Mouse (Mus musculus) forebrain, embryonic 11.5 days (tissue): ENCODE results near the gene Gpatch4. TPM values are rescaled to one million over a fixed set of nuclear protein-coding genes. Genes with fewer than 3 reads are reported as not detected.

Experiments used
- ATAC-seq: fragments of 200-750 bp; cut with Nextera tagmentation; replicated peaks from 2 replicates; pipeline ENCODE4 v1.8.0; 2017; ENCODE audit warnings: moderate TSS enrichment; ENCODE audit not compliant: low FRiP score
- DNase-seq: peaks from one replicate; pipeline ENCODE4 v3.0.0-alpha.2; 2017; ENCODE audit warnings: low spot score
- H3K27ac ChIP-seq: fragments of 300-500 bp; sonication (generic); 2 replicates; pipeline ENCODE4 v1.5.1; 2014; ENCODE audit warnings: low read depth, low read length
- H3K27me3 ChIP-seq: fragments of 300-500 bp; sonication (generic); 2 replicates; pipeline ENCODE4 v1.6.1; 2014; ENCODE audit warnings: mild to moderate bottlenecking, low read length, mixed read lengths; ENCODE audit not compliant: control insufficient read depth, insufficient read depth
- H3K36me3 ChIP-seq: fragments of 300-500 bp; sonication (generic); 2 replicates; pipeline ENCODE4 v1.6.1; 2014; ENCODE audit warnings: mild to moderate bottlenecking, low read length, moderate library complexity, mixed read lengths; ENCODE audit not compliant: control insufficient read depth, insufficient read depth
- H3K4me1 ChIP-seq: fragments of 300-500 bp; sonication (generic); replicated peaks from 2 replicates; pipeline ENCODE4 v1.6.1; 2014; ENCODE audit warnings: low read length, mixed read lengths; ENCODE audit not compliant: control insufficient read depth, insufficient read depth
- H3K4me2 ChIP-seq: fragments of 300-500 bp; sonication (generic); 2 replicates; pipeline ENCODE4 v1.6.1; 2014; ENCODE audit warnings: low read depth, mild to moderate bottlenecking, low read length, moderate library complexity, mixed read lengths; ENCODE audit not compliant: severe bottlenecking
- H3K4me3 ChIP-seq: fragments of 300-500 bp; sonication (generic); 2 replicates; pipeline ENCODE4 v1.5.1; 2014; ENCODE audit warnings: low read depth, low read length
- H3K9ac ChIP-seq: fragments of 300-500 bp; sonication (generic); 2 replicates; pipeline ENCODE4 v1.6.1; 2014; ENCODE audit warnings: low read length
- H3K9me3 ChIP-seq: fragments of 300-500 bp; sonication (generic); 2 replicates; pipeline ENCODE4 v1.6.1; 2016; ENCODE audit warnings: low read length, mixed read lengths; ENCODE audit not compliant: control insufficient read depth
- WGBS: fragments of 180-500 bp; shearing (Covaris S2); extraction: QIAGEN DNeasy Blood & Tissue Kit; methylation state at CpG from one replicate; pipeline ENCODE4 v1.1.7; 2014; 5-methylcytosine and 5-hydroxymethylcytosine counted together
- polyA plus RNA-seq: library from polyadenylated mRNA; unstranded; fragments of >200 nt; fragmentation: Nextera tagmentation; extraction: Ambion mirVana; gene quantifications from 2 replicates; pipeline ENCODE4 v1.2.1, GENCODE M21; 2014

Gpatch4 gene
- polyA plus RNA-seq, 1 experiment from 2014 or later: 32.8 TPM

GRCm38 (mm10) chr3:88082224-88082618 is 39.3 kb downstream of the Gpatch4 start:
- Histone ChIP-seq H3K27me3 (no peaks in the 10 kb centered on the region), H3K9me3 (no peaks in the 10 kb centered on the region), H3K9ac (peak overlapping the region; percentile 69), H3K4me3 (peak overlapping the region; percentile 68), H3K27ac (no peak overlapping the region), H3K4me1 (peaks cover 3% of the 10 kb centered on the region; the same call in 1 of the 2 replicates), H3K4me2 (peak overlapping the region; percentile 74), H3K36me3 (no peaks in the 10 kb centered on the region)
- DNase-seq: no peak
- 2% methylated on average over 13 of the region's 13 CpGs for WGBS
- peak; percentile 53 for ATAC-seq

GRCm38 (mm10) chr3:88082663-88083062 is 39.8 kb downstream of the Gpatch4 start:
- H3K9me3 ChIP-seq: no peaks in the 10 kb centered on the region
- WGBS: 19% methylated on average over 4 of the region's 4 CpGs
- H3K27ac ChIP-seq: no peak overlapping the region
- H3K4me2 ChIP-seq: peak overlapping the region; percentile 74
- no peaks in the 10 kb centered on the region for H3K27me3 ChIP-seq
- peaks cover 3% of the 10 kb centered on the region; the same call in 1 of the 2 replicates for H3K4me1 ChIP-seq
- ATAC-seq (0 out of 2 replicates have a peak, but pooled peaks have one; percentile 55), DNase-seq (no peak)
- no peaks in the 10 kb centered on the region for H3K36me3 ChIP-seq
- peak overlapping the region; percentile 69 for H3K9ac ChIP-seq
- peak overlapping the region; percentile 68 for H3K4me3 ChIP-seq

- Histone ChIP-seq H3K4me3 (no peak overlapping the region), H3K27me3 (no peaks in the 10 kb centered on the region), H3K4me1 (peaks cover 3% of the 10 kb centered on the region; the same call in 1 of the 2 replicates), H3K36me3 (no peaks in the 10 kb centered on the region), H3K27ac (no peak overlapping the region), H3K9me3 (no peaks in the 10 kb centered on the region), H3K9ac (no peak overlapping the region), H3K4me2 (no peak overlapping the region)
- WGBS: 93% methylated on average over 2 of the region's 2 CpGs
- DNase-seq (no peak), ATAC-seq (no peak)
Observed at GRCm38 (mm10) chr3:88084001-88084400, 41.1 kb downstream of the Gpatch4 start.

GRCm38 (mm10) chr3:88085459-88085858 is 42.6 kb downstream of the Gpatch4 start:
- H3K36me3 ChIP-seq: no peaks in the 10 kb centered on the region
- H3K9me3 ChIP-seq: no peaks in the 10 kb centered on the region
- no peak overlapping the region for H3K4me3 ChIP-seq
- H3K27me3 ChIP-seq: no peaks in the 10 kb centered on the region
- no peak overlapping the region for H3K27ac ChIP-seq
- DNase-seq: no peak
- no peak overlapping the region for H3K9ac ChIP-seq
- H3K4me1 ChIP-seq: peaks cover 3% of the 10 kb centered on the region; the same call in 1 of the 2 replicates
- H3K4me2 ChIP-seq: no peak overlapping the region
- 96% methylated on average over 5 of the region's 9 CpGs for WGBS
- no peak for ATAC-seq

- no peak overlapping the region for H3K4me3 ChIP-seq
- H3K27me3 ChIP-seq: no peaks in the 10 kb centered on the region
- H3K27ac ChIP-seq: no peak overlapping the region
- DNase-seq (no peak), ATAC-seq (no peak)
- H3K36me3 ChIP-seq: peaks cover 5% of the 10 kb centered on the region
- H3K4me1 ChIP-seq: peaks cover under 1% of the 10 kb centered on the region; the same call in 1 of the 2 replicates
- H3K9me3 ChIP-seq: no peaks in the 10 kb centered on the region
- WGBS: 63% methylated on average over 1 of the region's 1 CpGs
- no peak overlapping the region for H3K9ac ChIP-seq
- no peak overlapping the region for H3K4me2 ChIP-seq
Observed at GRCm38 (mm10) chr3:88087688-88088087, 44.8 kb downstream of the Gpatch4 start.

- no peak overlapping the region for H3K27ac ChIP-seq
- no peak overlapping the region for H3K9ac ChIP-seq
- peaks cover 11% of the 10 kb centered on the region for H3K36me3 ChIP-seq
- 98% methylated on average over 7 of the region's 7 CpGs for WGBS
- H3K9me3 ChIP-seq: no peaks in the 10 kb centered on the region
- no peak overlapping the region for H3K4me2 ChIP-seq
- ATAC-seq: no peak
- H3K4me1 ChIP-seq: no peaks in the 10 kb centered on the region
- no peaks in the 10 kb centered on the region for H3K27me3 ChIP-seq
- H3K4me3 ChIP-seq: no peak overlapping the region
- DNase-seq: no peak
Observed at GRCm38 (mm10) chr3:88090106-88090505, 47.2 kb downstream of the Gpatch4 start.

GRCm38 (mm10) chr3:88090616-88091015 is 47.7 kb downstream of the Gpatch4 start:
- peaks cover 11% of the 10 kb centered on the region for H3K36me3 ChIP-seq
- 94% methylated on average over 6 of the region's 6 CpGs for WGBS

GRCm38 (mm10) chr3:88094126-88094525 is 51.2 kb downstream of the Gpatch4 start:
- DNase-seq (no peak), ATAC-seq (no peak)
- peaks cover 13% of the 10 kb centered on the region for H3K36me3 ChIP-seq
- H3K4me1 ChIP-seq: no peaks in the 10 kb centered on the region
- H3K4me2 ChIP-seq: no peak overlapping the region
- no peak overlapping the region for H3K4me3 ChIP-seq
- 87% methylated on average over 5 of the region's 5 CpGs for WGBS
- no peak overlapping the region for H3K9ac ChIP-seq
- H3K27me3 ChIP-seq: no peaks in the 10 kb centered on the region
- H3K9me3 ChIP-seq: no peaks in the 10 kb centered on the region
- H3K27ac ChIP-seq: no peak overlapping the region

More at GRCm38 (mm10) chr3:88090616-88091015, 47.7 kb downstream of the Gpatch4 start:
- no peak for DNase-seq
- H3K9ac ChIP-seq: no peak overlapping the region
- H3K4me2 ChIP-seq: no peak overlapping the region
- H3K4me1 ChIP-seq: no peaks in the 10 kb centered on the region
- no peak for ATAC-seq
- H3K4me3 ChIP-seq: no peak overlapping the region
- no peaks in the 10 kb centered on the region for H3K9me3 ChIP-seq
- H3K27me3 ChIP-seq: no peaks in the 10 kb centered on the region
- no peak overlapping the region for H3K27ac ChIP-seq

- Histone ChIP-seq H3K4me2 (no peak overlapping the region), H3K9ac (no peak overlapping the region), H3K27ac (no peak overlapping the region), H3K9me3 (no peaks in the 10 kb centered on the region), H3K27me3 (no peaks in the 10 kb centered on the region), H3K4me1 (no peaks in the 10 kb centered on the region), H3K36me3 (peaks cover 15% of the 10 kb centered on the region; the same call in 1 of the 2 replicates), H3K4me3 (no peak overlapping the region)
- ATAC-seq (no peak), DNase-seq (no peak)
- 87% methylated on average over 6 of the region's 6 CpGs for WGBS
Observed at GRCm38 (mm10) chr3:88097666-88098065, 54.8 kb downstream of the Gpatch4 start.
